Mouse (Mus musculus) testis, adult 10 weeks (tissue): ENCODE measurements around the gene Olfr1100. TPM values are rescaled to one million over a fixed set of nuclear protein-coding genes. Genes with fewer than 3 reads are reported as not detected.

Source experiments
- polyA plus RNA-seq: library from polyadenylated mRNA; stranded (reverse); fragments of 350-450 nt; fragmentation: Illumina TruSeq; extraction: RNeasy Lipid Tissue Mini Kit (QIAGEN cat#74804); gene quantifications from one replicate; pipeline ENCODE4 v1.2.3, GENCODE M21; 2014; ENCODE audit warnings: low read depth, low replicate concordance

Gene Olfr1100
- polyA plus RNA-seq: not detected

DNA sequence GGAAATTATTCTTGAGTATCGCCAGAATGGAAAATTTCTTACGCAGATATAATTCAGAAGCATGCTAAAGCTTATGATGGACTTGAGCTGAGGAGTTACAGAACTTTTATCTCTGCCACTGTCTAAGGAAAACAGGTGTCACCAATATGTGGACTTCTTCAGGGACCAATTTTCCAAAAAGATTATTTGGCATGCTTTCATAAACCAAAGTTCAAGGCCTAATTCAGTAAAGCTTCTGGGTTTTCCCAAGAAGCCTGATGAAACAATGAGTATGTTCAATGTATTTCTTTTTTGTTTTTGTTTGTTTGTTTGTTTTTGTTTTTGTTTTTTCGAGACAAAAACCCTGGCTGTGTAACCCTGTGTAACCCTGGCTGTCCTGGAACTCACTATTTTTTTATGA is at the start of gene Olfr1100:
Olfr1100 (minus strand) TSS at position 101 of the 400 bp plus-strand sequence.

DNA sequence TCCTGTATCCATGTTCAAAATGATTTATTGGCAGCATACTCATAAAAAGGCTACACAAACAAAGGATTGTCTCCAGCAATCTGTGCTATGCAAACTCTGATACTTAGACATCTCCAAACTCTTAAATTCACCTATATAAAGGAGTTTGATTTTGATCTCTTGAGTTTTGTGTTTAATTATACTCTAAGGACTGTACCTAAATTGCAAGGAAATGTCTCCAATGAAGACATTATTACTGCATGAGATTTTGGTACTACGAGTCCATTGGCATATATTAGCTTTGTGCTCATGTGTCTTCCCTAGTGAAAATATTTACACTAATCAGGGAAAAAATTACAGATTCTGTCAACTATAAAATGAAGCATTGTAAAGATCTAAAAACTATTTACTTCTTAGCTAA is 47.2 kb upstream of the Olfr1100 start, which contains the start of gene Olfr1104:
Olfr1104 (minus strand) TSS at position 101 of the 400 bp plus-strand sequence.

DNA sequence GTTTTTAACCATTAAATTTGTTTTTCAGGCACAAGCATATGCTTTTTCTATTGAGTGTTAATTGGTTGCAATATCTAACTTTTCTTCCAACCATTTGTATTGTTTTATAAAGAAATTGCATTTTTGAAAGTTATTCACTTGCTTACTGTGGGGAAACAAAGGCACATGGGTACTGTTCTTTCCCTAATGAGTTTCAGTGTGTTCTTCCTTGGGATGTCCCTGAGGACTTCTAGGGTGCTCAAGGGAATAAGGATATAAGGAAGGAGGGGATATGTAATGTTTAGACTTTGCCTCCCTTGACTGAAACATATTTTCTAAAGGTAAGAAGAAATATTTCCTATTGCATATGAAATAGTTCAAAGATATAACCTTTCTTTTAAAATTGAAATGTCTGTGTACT is 18.3 kb upstream of the Olfr1100 start, which contains the start of gene Olfr1102:
Olfr1102 (plus strand) TSS at position 301 of the 400 bp plus-strand sequence.

DNA sequence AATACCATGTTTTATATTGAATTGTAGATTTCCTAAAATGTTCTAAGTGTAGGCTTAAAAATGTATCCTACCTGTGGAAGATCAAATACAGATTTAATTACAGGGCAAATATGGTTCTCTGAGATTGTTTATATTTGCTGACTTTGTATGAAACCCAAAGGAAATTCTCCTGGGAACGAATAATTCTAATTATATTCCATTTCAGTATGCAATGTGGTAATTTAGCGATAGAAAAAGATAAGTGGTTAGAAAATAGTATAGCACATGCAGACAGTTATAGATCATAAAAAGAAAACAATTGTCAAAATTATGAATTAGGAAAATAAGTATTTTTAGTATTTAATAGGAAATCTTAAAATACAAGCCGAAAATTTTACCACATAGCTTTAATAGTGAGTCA is 11.4 kb upstream of the Olfr1100 start, which contains the start of gene Olfr1101:
Olfr1101 (minus strand) TSS at position 101 of the 400 bp plus-strand sequence.

DNA sequence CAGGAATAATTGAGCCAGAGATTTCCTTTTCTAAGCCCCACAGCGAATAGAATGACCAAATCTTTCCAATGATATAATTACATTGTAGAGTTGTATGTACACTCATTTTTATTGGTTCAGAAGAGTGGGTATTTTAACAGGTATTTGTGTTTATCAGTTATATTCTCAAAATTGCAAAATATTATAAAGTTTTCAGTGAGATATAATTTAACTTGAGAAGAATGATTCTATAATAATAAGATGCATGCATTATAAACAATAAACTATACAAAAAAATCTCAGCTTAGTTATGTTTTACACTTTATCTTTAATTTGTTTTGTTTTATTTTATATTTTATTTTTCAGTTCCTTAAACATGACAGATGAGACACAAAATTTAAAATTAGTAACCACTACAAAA is 19.2 kb downstream of the Olfr1100 start, which contains the start of gene Olfr1099:
Olfr1099 (minus strand) TSS at position 101 of the 400 bp plus-strand sequence.

Other genes starting within 250 kb of the Olfr1100 start
- not detected for gene Olfr1089, start 246.3 kb downstream of the Olfr1100 start, polyA plus RNA-seq
- not detected for gene Olfr1090, start 221.0 kb downstream of the Olfr1100 start, polyA plus RNA-seq
- not detected for gene Olfr1093, start 197.5 kb downstream of the Olfr1100 start, polyA plus RNA-seq
- not detected for gene Olfr141, start 169.9 kb downstream of the Olfr1100 start, polyA plus RNA-seq
- not detected for gene Olfr1094, start 155.3 kb downstream of the Olfr1100 start, polyA plus RNA-seq
- gene Olfr1095, start 128.3 kb downstream of the Olfr1100 start, polyA plus RNA-seq: not detected
- gene Gm13723, start 105.2 kb downstream of the Olfr1100 start, polyA plus RNA-seq: not detected
- gene Olfr1097, start 87.7 kb downstream of the Olfr1100 start, polyA plus RNA-seq: not detected
- not detected for gene Olfr1098, start 55.4 kb downstream of the Olfr1100 start, polyA plus RNA-seq
- not detected for gene Olfr1099, start 19.3 kb downstream of the Olfr1100 start, polyA plus RNA-seq
- gene Olfr1101, start 11.3 kb upstream of the Olfr1100 start, polyA plus RNA-seq: not detected
- not detected for gene Olfr1102, start 18.4 kb upstream of the Olfr1100 start, polyA plus RNA-seq
- gene Olfr1104, start 47.1 kb upstream of the Olfr1100 start, polyA plus RNA-seq: not detected
- not detected for gene Olfr1105, start 56.6 kb upstream of the Olfr1100 start, polyA plus RNA-seq
- gene Olfr1106, start 72.3 kb upstream of the Olfr1100 start, polyA plus RNA-seq: not detected
- not detected for gene Olfr1107, start 95.9 kb upstream of the Olfr1100 start, polyA plus RNA-seq
- not detected for gene Olfr1109, start 116.1 kb upstream of the Olfr1100 start, polyA plus RNA-seq
- gene Olfr259, start 134.6 kb upstream of the Olfr1100 start, polyA plus RNA-seq: not detected
- not detected for gene Olfr1110, start 160.3 kb upstream of the Olfr1100 start, polyA plus RNA-seq
- gene Olfr1111, start 172.7 kb upstream of the Olfr1100 start, polyA plus RNA-seq: not detected
- gene Olfr1112, start 207.8 kb upstream of the Olfr1100 start, polyA plus RNA-seq: not detected
- gene Olfr1113, start 229.0 kb upstream of the Olfr1100 start, polyA plus RNA-seq: not detected